Mouse (Mus musculus) subcutaneous adipose tissue, adult 2 months (tissue): ENCODE data around the gene Mrpl1. TPM values are rescaled to one million over a fixed set of nuclear protein-coding genes. Genes with fewer than 3 reads are reported as not detected.

ENCODE experiments used
- polyA plus RNA-seq: library from polyadenylated mRNA; depleted of rRNA; stranded (reverse); fragments of >200 nt; gene quantifications from 2 replicates; pipeline ENCODE4 v1.2.3, GENCODE M21; 2012; ENCODE audit warnings: low replicate concordance; rRNA removed

Mrpl1 gene
- polyA plus RNA-seq: 2.8 and 3.6 TPM in 2 replicates

DNA sequence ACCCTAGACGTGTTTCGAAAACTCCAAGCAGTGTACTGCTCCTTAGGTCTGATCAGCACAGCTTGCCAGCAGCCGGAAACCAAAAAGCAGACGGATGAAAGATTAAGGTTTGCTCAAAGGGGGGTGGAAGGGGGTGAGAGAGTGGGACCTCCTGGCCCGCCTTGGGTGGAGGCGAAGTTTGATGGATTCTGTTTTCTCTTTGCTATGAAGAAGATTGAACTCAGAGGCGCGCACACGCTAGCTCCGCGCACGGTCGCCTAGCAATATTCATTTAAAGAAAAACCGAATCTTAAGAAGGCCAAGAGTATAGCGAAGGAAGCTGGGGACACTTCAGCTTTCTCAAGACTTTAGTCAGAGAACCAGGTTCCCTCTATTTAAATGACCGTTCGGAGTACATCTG, at the start of gene Mrpl1:
Mrpl1 (plus strand) TSS at position 35 of the 400 bp plus-strand sequence.

DNA sequence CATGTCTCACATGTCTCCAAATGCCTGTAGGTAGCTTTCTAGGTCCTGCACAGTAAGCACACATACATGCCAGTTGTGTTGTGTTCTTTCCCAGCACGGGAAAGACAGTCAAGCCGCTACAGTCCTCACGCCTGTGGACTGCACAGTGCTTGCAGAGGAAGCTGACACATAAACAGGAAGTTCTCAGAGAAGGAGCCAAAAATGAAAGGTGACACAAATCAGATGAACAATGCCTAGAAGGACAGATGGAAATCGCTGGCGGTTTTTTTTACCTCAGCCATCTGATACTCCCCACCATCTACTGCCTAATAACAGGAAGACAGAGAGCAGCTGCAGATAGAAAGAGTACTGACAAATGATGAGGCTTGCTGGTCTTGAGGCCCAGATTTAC, 45.3 kb upstream of the Mrpl1 start, which contains the start of gene Cnot6l:
Cnot6l (minus strand) TSS at position 151 of the 391 bp plus-strand sequence.

Other genes starting within 250 kb of the Mrpl1 start
- 7.5 and 9.2 TPM in 2 replicates for gene Cnot6l, start 45.3 kb upstream of the Mrpl1 start, polyA plus RNA-seq
- 0.29 and 2.5 TPM in 2 replicates for gene Fras1, start 164.5 kb downstream of the Mrpl1 start, polyA plus RNA-seq